Mouse (Mus musculus): ENCODE measurements around the gene Dnmt3b.

Dnmt3b gene

DNA sequence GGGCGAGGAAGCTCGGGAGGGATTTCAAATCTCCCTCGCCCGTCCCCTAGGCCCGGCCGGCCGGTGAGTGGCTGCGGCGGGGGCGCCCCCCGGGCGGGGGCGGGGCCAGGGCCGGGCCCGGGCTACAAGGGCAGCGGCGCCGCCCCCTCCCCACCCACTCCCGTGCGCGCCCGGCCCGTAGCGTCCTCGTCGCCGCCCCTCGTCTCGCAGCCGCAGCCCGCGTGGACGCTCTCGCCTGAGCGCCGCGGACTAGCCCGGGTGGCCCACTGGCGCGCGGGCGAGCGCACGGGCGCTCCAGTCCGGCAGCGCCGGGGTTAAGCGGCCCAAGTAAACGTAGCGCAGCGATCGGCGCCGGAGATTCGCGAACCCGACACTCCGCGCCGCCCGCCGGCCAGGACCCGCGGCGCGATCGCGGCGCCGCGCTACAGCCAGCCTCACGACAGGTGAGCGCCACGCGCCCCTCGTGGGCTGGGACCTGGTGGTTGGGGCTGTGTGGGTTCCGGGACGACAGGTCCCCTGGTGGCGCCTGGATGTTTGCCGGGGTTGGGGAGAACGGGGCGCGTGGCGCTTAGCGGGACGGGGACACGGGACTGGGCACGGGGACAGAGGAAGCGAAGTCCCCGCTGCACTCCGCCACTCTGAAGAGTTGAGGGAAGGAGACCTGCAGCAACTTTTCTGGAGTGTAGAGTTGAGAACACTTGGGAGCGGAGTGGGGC, at the start of gene Dnmt3b:
Dnmt3b (plus strand) TSS at position 153 of the 716 bp plus-strand sequence.
- peak; percentile 78 for DNase-seq (ENCODE audit: low spot score)

- peak; percentile 87 for DNase-seq (ENCODE audit: low spot score)
These were observed 49.1 kb upstream of the Dnmt3b start for GRCm38 (mm10) chr2:153600021-153600666.

DNA sequence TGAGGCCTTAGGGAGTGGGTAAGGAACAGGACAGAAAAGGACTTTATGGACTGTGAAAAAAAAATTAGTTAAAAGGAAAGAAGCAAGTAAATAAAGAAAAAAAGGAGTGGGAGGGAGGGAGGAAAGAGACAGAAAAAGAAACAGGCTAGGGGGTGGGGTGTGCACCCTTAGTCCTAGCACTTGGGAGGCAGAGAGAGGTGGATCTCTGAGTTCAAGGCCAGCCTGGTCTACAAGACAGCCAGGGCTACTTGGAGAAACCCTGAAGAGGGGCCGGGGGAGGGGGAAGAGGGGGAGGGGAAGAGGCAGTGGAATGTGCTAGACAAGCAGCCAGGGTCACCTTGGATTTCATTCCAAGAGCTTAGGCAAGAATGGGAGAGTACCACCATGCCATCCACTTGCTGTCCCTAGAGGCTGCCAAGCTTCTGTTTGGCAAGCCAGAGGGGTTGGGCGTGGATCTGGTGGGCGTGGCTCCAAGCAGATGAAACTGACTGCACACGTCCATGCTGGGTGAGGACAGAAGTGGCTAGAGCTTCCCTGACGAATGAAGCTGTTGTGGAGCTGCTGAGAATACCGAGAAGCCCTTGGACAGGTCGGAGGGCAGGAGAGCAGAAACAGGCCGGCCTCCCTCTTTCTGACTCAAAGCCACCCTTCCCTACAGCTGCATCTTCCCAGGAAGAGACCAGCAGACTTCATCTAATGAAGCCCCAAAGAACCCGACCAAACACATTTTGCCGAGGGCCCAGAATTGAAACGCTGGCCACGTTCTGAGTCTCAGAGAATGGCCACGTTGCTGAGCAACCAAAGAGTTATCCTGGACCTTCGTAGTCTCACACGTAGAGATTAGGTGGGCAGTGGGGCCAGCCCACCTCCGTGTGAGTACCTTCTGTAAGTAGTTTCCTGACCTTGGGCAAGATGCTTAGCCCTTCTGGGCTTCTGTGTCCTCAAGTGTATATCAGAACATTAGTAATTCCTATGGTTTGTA, 48.3 kb upstream of the Dnmt3b start:
- DNase-seq (ENCODE audit: low spot score): peak; percentile 81

- DNase-seq (ENCODE audit: low spot score): no peak
These were observed 45.5 kb upstream of the Dnmt3b start for GRCm38 (mm10) chr2:153603724-153604123.

GRCm38 (mm10) chr2:153606421-153606820, 42.8 kb upstream of the Dnmt3b start:
- no peak for DNase-seq (ENCODE audit: low spot score)

- no peak for DNase-seq (ENCODE audit: low spot score)
These were observed 41.3 kb upstream of the Dnmt3b start for GRCm38 (mm10) chr2:153607870-153608515.

- DNase-seq (ENCODE audit: low spot score): no peak
These were observed 40.2 kb upstream of the Dnmt3b start for GRCm38 (mm10) chr2:153609058-153609457.

DNA sequence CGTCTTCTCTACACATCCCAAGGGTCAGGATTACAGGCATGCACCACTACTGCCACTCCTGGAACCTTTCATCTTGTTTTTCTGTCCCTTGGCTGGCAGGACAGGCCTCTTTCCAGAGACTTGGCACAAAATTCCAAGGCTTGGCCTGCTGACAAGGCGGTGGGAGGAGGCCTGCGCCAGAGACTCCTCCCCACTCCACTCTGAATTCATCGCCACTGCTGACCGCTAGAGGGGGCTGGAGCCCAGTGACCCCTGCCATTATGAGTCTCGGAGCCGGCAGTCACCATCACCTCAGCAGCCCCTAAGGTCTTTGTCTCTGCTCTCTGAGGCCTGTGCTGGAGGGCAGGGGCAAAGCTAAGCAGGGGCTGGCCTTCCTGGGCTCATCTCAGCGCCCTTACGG, 39.7 kb upstream of the Dnmt3b start:
- DNase-seq (ENCODE audit: low spot score): peak; percentile 96

DNA sequence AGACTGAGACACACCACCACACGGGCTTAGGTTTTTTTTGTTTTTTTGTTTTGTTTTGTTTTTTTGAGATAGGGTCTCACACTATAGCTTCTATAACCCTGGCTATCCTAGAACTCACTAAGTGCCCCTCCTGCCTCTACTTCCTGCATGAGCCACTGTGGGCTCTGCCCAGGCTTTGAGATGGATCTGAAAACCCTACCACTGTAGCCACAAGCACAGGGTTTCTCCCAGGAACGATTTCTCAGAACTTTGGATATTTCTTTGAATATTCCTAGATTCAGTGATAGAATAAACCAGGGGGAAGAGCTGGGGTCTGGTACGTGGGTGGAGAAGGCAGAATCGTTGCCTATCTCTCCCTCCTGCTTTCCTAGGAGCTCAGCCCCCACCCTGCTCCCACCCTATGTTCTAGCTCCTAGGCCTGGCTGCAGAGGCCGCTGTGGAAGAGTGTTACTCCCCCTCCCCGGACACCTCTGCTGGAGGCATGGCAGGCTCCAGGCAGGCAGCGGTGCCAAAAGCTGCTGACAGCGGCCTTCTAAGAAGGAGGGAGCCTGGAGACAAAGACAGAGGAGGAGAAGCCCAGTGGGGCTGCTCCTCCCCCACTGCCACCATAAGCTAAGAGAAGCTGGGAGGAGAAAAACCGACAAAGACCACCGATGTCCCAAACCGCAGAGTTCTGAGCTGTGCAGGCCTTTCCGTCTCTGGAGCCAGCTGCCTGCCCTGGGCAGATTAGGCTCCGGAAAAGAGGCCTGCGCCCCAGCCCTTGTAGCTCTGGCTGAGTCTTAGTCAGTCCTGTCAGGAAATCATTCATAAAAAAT, 38.6 kb upstream of the Dnmt3b start:
- peak; percentile 64 for DNase-seq (ENCODE audit: low spot score)

DNA sequence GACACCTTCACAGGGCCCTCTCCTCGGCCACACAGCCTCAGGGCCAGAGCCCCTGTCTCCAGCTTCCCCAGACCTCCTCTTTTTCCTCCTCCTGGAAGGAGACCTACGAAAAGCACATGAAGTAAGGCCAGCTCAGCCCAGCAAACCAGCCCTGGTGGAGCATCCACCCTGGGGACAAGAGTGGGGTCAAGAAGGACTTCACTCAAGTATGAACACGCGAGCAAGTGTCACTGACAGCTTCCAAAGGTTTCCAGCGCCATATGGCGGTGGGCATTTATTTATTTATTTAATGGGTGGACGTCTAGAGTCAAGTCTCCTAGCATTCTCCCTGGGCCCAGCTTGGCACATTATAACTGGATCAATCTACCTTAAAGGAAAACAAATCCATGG, 38.0 kb upstream of the Dnmt3b start:
- no peak for DNase-seq (ENCODE audit: low spot score)

DNA sequence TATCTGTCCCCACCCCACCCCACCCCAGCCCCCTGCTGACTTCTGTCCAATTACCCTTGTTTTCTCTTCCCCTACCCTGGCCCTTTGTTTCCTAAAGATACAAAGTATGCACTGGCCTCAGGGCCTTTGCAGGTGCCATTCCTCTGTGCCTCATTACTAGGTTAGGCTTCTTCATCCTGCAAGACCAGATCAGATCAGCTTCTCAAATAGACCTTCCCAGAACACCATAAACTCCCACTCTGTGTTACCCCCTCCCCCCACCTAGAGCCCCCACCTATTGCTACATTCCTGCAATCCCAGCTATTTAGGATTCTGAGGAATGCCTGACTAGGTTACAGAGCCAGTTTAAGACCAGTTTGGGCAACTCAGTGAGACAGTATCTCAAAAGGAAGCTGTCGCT, 37.5 kb upstream of the Dnmt3b start:
- no peak for DNase-seq (ENCODE audit: low spot score)

DNA sequence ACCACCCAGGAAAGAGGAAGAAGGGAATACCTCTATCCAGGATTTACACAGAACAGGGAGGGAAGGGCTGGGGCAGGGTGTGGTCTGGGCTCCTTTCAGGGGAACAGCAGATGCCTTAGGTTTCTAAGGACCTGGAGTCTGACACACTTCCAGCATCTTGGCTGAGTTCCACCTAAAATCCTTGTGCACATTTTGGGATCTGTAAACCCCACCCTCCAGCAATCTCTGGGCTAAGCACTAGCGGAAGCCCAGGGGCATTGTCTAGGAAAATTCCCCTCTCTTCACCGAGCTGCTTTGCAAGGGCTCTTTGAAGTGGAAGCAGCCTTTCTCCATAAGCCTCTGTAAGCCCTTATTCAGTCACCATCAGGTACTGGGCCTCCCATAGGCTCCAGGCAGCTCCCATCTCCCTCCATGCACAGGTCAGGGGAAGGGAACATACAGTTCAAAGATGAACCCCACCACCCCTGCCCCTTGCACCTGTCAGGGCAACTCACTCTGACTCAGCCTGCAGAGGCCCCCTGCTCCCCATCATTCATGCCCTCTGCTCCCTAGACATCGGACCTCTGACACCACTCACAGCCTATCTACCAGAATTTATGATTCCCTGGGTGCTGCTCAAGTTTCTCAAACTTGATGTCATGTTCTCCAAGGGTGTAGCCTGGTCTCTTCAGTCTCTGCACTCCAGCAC, 36.5 kb upstream of the Dnmt3b start:
- no peak for DNase-seq (ENCODE audit: low spot score)

- no peak for DNase-seq (ENCODE audit: low spot score)
These were observed 32.4 kb upstream of the Dnmt3b start for GRCm38 (mm10) chr2:153616893-153617292.

GRCm38 (mm10) chr2:153618439-153618838, 30.8 kb upstream of the Dnmt3b start:
- DNase-seq (ENCODE audit: low spot score): no peak

DNA sequence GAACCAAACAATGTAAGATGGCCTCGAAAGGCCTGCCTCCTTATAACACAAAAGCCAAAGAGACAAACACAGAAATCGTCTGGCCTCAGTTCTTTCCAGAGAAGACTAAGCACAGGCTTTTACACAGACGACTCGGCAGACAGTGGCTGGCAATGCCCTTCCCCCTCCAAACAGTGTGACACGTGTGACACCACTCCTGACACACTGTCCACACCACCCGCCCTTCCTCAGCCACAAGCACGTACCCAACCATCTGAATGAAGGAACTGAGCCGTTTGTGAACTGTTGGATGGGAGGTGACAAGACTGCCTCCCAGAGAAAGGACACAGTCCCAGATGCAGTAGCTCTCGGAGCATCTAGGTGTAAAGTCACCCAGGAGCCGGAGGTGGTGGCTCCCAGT, 30.4 kb upstream of the Dnmt3b start:
- no peak for DNase-seq (ENCODE audit: low spot score)

DNA sequence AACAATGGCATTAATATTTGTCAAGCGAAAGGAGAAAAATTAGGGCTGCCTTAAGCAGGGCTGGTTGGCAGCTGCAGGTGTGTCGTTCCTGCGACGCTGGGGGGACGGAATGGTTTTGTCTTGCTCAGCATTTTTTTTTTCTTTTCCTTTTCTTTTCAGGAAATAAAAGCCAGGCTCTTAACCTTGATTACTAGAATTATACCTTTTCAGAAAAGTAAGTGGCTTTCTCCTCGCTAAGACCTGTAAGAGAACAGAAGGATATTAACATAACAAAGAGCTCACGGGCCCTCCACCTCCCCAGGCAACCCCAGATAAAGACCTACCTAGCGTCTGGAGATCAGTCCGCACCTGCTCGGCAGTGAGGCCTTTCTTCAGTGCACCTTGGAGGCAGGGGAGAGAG, 26.8 kb upstream of the Dnmt3b start:
- DNase-seq (ENCODE audit: low spot score): no peak

- DNase-seq (ENCODE audit: low spot score): no peak
These were observed 18.3 kb upstream of the Dnmt3b start for GRCm38 (mm10) chr2:153630950-153631349.

DNA sequence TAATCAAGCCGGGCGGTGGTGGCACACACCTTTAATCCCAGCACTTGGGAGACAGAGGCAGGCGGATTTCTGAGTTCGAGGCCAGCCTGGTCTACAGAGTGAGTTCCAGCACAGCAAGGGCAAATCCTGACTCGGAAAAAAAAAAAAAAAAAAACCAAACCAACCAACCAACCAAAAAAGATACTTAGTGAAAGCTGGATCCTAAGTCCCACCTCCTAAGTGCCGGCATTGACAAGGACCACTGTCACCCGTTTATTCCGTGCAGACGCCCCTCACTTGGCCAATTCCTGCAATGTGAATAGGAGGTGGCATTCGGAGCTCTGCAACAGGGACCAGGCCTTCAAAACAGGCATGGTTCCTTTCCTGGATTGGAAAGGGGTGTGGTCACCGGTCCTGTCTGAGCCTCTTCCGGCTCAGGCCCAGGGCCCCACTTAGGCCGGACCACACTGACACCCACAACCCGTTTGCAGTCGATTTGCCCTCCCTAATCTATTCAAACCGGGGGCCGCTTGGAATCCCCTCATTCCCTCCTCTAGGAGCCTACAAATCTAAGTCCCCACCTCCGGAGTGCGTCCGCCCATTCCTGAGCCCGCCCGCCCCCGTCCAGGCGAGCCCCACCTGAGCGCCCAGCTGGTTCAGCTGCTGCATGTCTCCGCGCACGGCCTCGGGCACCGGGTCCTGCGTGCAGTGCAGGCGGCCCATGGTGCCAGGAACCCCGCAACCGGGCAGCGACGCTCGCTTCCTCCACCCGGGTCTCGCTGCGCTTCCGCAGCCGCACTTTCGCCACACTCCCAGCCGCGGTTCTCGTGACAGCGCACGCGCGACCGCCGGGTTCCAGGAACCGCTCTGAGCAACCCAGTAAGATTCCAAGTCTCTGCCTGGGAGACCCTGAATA, 17.0 kb upstream of the Dnmt3b start, which contains the start of gene Commd7:
Commd7 (minus strand) TSS at position 806 of the 895 bp plus-strand sequence.
- peak; percentile 92 for DNase-seq (ENCODE audit: low spot score)

GRCm38 (mm10) chr2:153632871-153633226, 16.4 kb upstream of the Dnmt3b start:
- no peak for DNase-seq (ENCODE audit: low spot score)

- no peak for DNase-seq (ENCODE audit: low spot score)
These were observed 16.0 kb upstream of the Dnmt3b start for GRCm38 (mm10) chr2:153633259-153633658.
